Mouse (Mus musculus) stomach, postnatal 0 days (tissue): ENCODE measurements at regions not wholly inside any gene's neighbourhood (a gene's known extent, or its start where the extent isn't known, plus 50 kb on each side); places are given as distances from the start of the nearest gene placed in this dataset.

Source experiments
- ATAC-seq: fragments of 200-750 bp; cut with Nextera tagmentation; 2 replicates; pipeline ENCODE4 v1.8.0; 2017; ENCODE audit not compliant: low FRiP score, low TSS enrichment
- DNase-seq: peaks from one replicate; pipeline ENCODE4 v3.0.0-alpha.2; 2016; ENCODE audit warnings: low spot score
- H3K27ac ChIP-seq: fragments of 300-500 bp; sonication (generic); replicated peaks from 2 replicates; pipeline ENCODE4 v1.5.1; 2014; ENCODE audit warnings: mild to moderate bottlenecking, control low read depth
- H3K27me3 ChIP-seq: fragments of 300-500 bp; sonication (generic); 2 replicates; pipeline ENCODE4 v1.6.1; 2014; ENCODE audit warnings: low read length; ENCODE audit not compliant: control insufficient read depth, insufficient read depth
- H3K36me3 ChIP-seq: fragments of 300-500 bp; sonication (generic); 2 replicates; pipeline ENCODE4 v1.6.1; 2014; ENCODE audit warnings: low read length, mixed read lengths; ENCODE audit not compliant: control insufficient read depth, insufficient read depth
- H3K4me1 ChIP-seq: fragments of 300-500 bp; sonication (generic); replicated peaks from 2 replicates; pipeline ENCODE4 v1.6.1; 2014; ENCODE audit warnings: antibody characterized with exemption; ENCODE audit not compliant: control insufficient read depth, insufficient read depth
- H3K4me2 ChIP-seq: fragments of 300-500 bp; sonication (generic); replicated peaks from 2 replicates; pipeline ENCODE4 v1.6.1; 2014; ENCODE audit warnings: low read depth, mild to moderate bottlenecking, control low read depth, moderate library complexity
- H3K4me3 ChIP-seq: fragments of 300-500 bp; sonication (generic); 2 replicates; pipeline ENCODE4 v1.5.1; 2014; ENCODE audit warnings: low read depth, low read length, control low read depth
- H3K9ac ChIP-seq: fragments of 300-500 bp; sonication (generic); 2 replicates; pipeline ENCODE4 v1.6.1; 2014; ENCODE audit warnings: mild to moderate bottlenecking, low read length, control low read depth, mixed read lengths
- H3K9me3 ChIP-seq: fragments of 300-500 bp; sonication (generic); 2 replicates; pipeline ENCODE4 v1.6.1; 2016; ENCODE audit warnings: low read length; ENCODE audit not compliant: control insufficient read depth
- CTCF ChIP-seq: IDR thresholded peaks from 2 replicates; pipeline ENCODE4 v1.5.1; 2016; ENCODE audit warnings: antibody characterized with exemption, low read depth, mild to moderate bottlenecking, moderate library complexity
- EP300 ChIP-seq: optimal IDR thresholded peaks from 2 replicates; pipeline ENCODE3; 2016; ENCODE audit warnings: antibody characterized with exemption

DNA sequence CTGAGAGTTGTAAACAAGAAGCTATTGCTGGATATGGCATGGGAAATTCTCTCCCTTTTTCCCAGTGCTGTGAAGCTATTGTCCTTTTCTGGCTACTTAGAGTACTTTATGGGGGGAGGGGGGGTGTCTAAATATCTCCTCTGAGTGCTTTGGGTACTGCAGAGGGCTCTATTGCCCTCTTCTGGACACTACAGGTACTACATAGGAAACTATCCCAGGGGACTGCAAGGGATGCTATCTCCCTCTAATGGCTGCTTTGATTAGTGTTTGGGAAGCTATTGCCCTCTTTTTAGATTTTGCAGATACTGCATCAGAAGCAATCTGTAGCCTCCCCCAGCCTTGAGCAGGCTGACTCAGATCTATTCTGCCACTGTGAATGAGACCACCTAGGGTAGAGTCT lies 55.8 kb upstream of the 5430402E10Rik start:
- Histone ChIP-seq H3K9ac (no peak overlapping the region), H3K9me3 (no peaks in the 10 kb centered on the region), H3K36me3 (no peaks in the 10 kb centered on the region), H3K4me1 (no peaks in the 10 kb centered on the region), H3K27ac (no peak overlapping the region), H3K4me3 (no peak overlapping the region), H3K27me3 (no peaks in the 10 kb centered on the region), H3K4me2 (no peak overlapping the region)
- DNase-seq = no peak
- ATAC-seq = no peak
- TF ChIP-seq CTCF (peak; percentile 40), EP300 (no peak)
